Mouse (Mus musculus) right cerebral cortex, adult 18-20 months (tissue): ENCODE results near the gene Prickle3.
"Not testable (repeated sequence)": the region's sequence is repeated elsewhere in the genome, so short reads cannot be mapped to it uniquely, and the experiment has no call there.

Experiments
- DNase-seq: peaks from one replicate; pipeline ENCODE4 v3.0.0; 2022; ENCODE audit warnings: mixed read lengths

The Prickle3 gene

DNA sequence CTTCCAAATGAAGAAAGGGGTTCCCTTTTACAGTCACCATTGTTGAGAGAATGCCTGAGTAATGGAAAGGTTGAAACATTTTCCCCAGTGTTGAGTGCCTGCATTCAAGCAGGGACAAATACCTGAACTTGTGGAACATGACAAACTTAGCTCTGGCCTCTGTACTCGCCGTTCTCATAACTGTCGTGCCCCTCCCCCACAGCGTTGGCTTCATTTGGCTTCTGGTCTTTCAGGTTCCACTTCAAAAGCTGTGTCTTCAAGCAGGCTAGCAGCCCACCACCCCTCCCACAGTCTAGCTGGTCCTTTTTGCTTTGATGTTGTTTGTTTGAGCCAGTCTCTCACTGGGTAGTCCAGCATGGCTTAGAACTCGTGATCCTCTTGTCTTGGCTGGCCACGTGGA lies 15.7 kb downstream of the Prickle3 start:
- no peak for DNase-seq

DNA sequence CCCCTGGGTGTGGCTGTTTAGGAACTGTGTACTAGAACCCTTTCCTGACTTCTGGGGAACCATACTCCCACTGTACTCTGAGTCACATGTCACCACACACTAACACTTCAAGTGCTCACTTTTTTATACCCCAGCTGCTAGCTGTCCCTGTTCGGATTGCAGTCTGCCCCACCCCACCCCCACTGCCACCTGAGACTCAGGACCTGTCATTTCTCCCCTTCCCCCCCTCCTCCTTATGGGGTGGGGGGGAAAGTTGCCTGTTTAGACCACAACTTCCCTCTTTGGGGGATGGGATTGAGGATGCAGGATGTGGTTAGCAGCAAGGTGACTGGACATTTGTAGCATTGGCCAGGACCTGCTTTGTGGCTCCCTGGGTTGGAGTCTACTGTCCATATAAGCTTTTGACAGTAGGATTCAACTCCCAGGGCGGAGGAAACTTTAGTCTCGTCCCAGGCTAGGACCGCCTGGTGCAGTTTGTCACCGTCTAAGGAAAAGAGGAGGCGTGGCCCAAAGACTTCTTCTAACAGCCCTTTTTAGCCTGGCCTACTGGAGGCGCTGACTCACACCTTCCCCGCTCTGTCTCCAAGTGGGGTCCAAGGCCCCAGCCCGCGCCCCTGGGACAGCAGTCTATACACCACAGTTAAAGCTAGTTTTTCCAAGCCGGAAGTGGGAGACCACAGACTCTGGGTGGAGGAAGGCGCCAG lies 16.7 kb downstream of the Prickle3 start:
- no peak for DNase-seq

DNA sequence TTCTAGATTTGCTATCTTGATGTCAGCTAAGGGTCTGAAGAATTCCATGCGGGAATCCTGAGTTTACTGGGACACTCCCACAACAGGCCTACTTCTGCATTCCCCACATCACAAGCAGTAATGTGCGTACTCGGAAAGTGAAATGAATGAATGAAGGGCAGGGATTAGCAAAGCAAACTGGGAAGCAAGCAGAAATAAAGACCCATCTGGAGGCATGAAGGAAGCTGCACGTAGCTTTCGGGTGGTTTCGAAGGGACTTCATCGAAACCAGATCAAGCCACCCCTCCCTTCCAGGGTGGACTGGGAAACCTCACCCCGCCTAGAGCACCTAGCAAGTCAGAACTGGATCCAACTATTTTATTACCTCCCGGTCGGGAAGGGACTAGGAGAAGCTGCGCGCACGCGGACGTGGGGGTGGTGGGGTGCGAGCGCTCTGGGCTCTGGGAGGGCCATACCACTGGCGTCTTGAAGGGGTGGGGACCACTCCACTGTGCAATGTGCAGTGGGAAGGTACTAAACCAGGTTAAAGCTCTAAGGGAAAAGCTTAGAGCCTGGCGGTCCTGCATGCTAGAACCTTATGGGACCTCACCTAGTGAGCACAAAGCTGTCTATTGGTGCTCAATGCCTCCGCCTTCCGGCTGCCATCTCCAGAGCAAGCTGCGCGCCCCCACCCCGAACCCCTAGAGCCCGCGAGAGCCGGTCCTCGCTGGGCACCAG lies 17.4 kb downstream of the Prickle3 start:
- DNase-seq, result no peak

- DNase-seq, result no peak
These were observed 17.9 kb downstream of the Prickle3 start for GRCm38 (mm10) chrX:7675001-7675380.

GRCm38 (mm10) chrX:7678986-7679385 lies 21.9 kb downstream of the Prickle3 start:
- DNase-seq, result no peak

GRCm38 (mm10) chrX:7679405-7680056 lies 22.5 kb downstream of the Prickle3 start:
- DNase-seq, result peak; percentile 85

DNA sequence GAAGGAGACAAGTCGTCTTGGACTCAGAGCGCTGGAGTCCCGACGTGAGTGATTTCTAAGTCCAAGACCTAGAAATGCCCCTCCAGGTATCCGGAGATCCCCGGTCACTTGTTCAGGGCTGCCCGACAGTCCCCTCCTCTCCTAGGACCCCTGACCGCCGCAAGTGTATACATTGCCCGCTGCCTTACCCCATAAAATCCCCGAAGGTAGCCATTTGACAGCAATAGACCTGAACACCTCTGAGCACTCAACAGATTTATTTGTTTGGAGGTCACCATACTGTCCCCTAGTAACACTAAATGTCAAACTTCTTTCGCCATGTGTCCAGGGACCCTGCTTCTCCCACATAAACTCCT lies 23.0 kb downstream of the Prickle3 start:
- DNase-seq, result no peak

- DNase-seq, result no peak
These were observed 23.8 kb downstream of the Prickle3 start, which contains the start of gene Magix for GRCm38 (mm10) chrX:7680864-7681263. Gene Magix (minus strand): TSS chrX:7681251.

DNA sequence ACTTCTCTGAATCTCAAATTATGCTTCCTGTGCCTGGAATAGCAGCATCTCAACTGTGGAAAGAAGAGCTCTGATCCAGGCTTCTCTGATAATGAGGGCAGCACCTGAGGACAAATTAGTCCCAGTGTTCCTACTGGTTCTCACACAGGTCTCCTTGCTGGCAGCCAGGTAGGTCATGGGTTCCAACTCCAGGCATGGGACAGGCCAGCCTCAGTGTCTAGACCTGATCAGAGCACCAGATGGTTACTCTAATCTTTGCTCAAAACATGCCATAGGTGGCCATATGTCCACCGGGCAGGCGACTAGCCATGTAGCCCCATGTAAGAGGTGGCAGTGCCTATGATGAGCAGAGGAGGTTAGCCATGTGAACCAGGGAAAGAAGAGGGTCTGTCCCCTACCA lies 31.3 kb downstream of the Prickle3 start:
- DNase-seq, result no peak

- no peak for DNase-seq
These were observed 33.4 kb downstream of the Prickle3 start for GRCm38 (mm10) chrX:7690486-7690885.

- DNase-seq, result no peak
These were observed 35.8 kb downstream of the Prickle3 start for GRCm38 (mm10) chrX:7692862-7693261.

DNA sequence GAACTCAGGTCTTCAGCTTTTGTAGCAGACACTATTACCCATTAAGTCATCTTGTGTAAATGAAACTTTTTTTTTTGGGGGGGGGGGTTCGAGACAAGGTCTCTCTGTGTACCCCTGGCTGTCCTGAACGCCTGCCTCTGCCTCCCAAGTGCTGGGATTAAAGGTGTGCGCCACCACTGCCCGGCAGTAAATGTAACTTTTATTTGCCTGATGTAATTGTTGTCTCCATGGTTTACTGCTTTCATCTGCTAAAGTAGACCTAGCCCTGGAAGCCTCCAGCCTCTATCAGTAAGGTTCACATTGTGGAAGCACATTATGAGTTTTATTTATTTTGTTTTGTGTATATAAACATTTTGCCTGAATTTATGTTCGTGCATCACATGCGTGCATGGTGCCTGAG lies 39.5 kb downstream of the Prickle3 start:
- DNase-seq, result no peak

DNA sequence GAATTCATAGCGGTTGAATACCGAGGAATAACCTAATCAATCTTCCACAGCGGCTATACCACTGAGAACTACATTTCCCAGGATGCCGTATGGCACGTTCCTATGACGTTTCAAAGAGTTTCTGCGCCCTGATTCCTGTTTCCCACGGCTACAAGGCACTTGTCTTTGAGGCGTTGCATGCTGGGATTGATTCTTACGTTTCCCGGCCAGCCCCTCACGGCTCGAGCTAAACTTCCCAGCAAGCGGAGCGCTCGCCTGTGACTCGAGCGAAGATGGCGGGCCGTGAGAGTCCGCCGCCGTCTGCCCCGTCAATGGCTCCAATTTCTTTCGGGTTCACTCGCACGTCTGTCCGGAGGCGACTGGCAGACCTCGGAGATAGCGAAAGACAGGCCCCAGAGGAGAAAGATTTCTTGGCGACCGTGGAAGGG lies 39.9 kb downstream of the Prickle3 start, which contains the start of gene Gpkow:
Gene Gpkow, plus strand, starts transcription at position 178 of the 428 bp plus-strand sequence.
- peak; percentile 92 for DNase-seq

GRCm38 (mm10) chrX:7713764-7714134 lies 56.7 kb downstream of the Prickle3 start:
- not testable (repeated sequence) for DNase-seq

- DNase-seq, result peak; percentile 95
These were observed 57.3 kb downstream of the Prickle3 start, which contains the start of gene Wdr45 for GRCm38 (mm10) chrX:7714135-7714899. Gene Wdr45 (plus strand): TSS chrX:7714333.

- not testable (repeated sequence) for DNase-seq
These were observed 59.0 kb downstream of the Prickle3 start for GRCm38 (mm10) chrX:7716058-7716457.
